Mouse (Mus musculus) gonadal fat pad, adult 2 months (tissue): ENCODE results near the gene Exoc3l. TPM values are rescaled to one million over a fixed set of nuclear protein-coding genes. Genes with fewer than 3 reads are reported as not detected.

Experiments used
- polyA plus RNA-seq: library from polyadenylated mRNA; depleted of rRNA; stranded (reverse); fragments of >200 nt; gene quantifications from 2 replicates; pipeline ENCODE4 v1.2.3, GENCODE M21; 2012; rRNA removed

Exoc3l gene
- polyA plus RNA-seq, 1 experiment, result 9.6 TPM

Other genes with a start within 250 kb of the Exoc3l start
- 0.62 TPM in 1 of 2 replicates, not detected in the other for gene Ces3a, start 247.5 kb downstream of the Exoc3l start, polyA plus RNA-seq
- 0.19 and 0.41 TPM in 2 replicates for gene Ces3b, start 212.3 kb downstream of the Exoc3l start, polyA plus RNA-seq
- 0.04 and 0.06 TPM in 2 replicates for gene Ces4a, start 164.3 kb downstream of the Exoc3l start, polyA plus RNA-seq
- gene Cbfb, start 125.4 kb downstream of the Exoc3l start, polyA plus RNA-seq, result 7.8 and 15.8 TPM in 2 replicates
- gene D230025D16Rik, start 71.0 kb downstream of the Exoc3l start, polyA plus RNA-seq, result 19.6 and 23.2 TPM in 2 replicates
- 10.7 and 12.1 TPM in 2 replicates for gene B3gnt9, start 40.9 kb downstream of the Exoc3l start, polyA plus RNA-seq
- gene Tradd, start 31.5 kb downstream of the Exoc3l start, polyA plus RNA-seq, result 11.6 and 12.4 TPM in 2 replicates
- gene Fbxl8, start 31.5 kb downstream of the Exoc3l start, polyA plus RNA-seq, result 6.5 and 7.6 TPM in 2 replicates
- gene Hsf4, start 26.3 kb downstream of the Exoc3l start, polyA plus RNA-seq, result 1.6 and 2.0 TPM in 2 replicates
- gene Nol3, start 20.0 kb downstream of the Exoc3l start, polyA plus RNA-seq, result 5.9 and 8.6 TPM in 2 replicates
- 5.3 and 5.4 TPM in 2 replicates for gene 4931428F04Rik, start 6.2 kb downstream of the Exoc3l start, polyA plus RNA-seq
- gene E2f4, start 1.6 kb upstream of the Exoc3l start, polyA plus RNA-seq, result 83.7 and 88.9 TPM in 2 replicates
- 39.3 and 39.9 TPM in 2 replicates for gene Elmo3, start 9.5 kb upstream of the Exoc3l start, polyA plus RNA-seq
- 11.5 and 12.6 TPM in 2 replicates for gene Lrrc29, start 30.2 kb upstream of the Exoc3l start, polyA plus RNA-seq
- 74.9 and 103 TPM in 2 replicates for gene Tmem208, start 30.3 kb upstream of the Exoc3l start, polyA plus RNA-seq
- gene Fhod1, start 51.9 kb upstream of the Exoc3l start, polyA plus RNA-seq, result 17.8 and 19.6 TPM in 2 replicates
- 2.9 and 3.7 TPM in 2 replicates for gene Slc9a5, start 52.7 kb upstream of the Exoc3l start, polyA plus RNA-seq
- 2.4 and 2.7 TPM in 2 replicates for gene Plekhg4, start 77.2 kb upstream of the Exoc3l start, polyA plus RNA-seq
- 0.23 and 0.89 TPM in 2 replicates for gene Kctd19, start 117.4 kb upstream of the Exoc3l start, polyA plus RNA-seq
- 1.8 and 2.3 TPM in 2 replicates for gene Lrrc36, start 117.5 kb upstream of the Exoc3l start, polyA plus RNA-seq
- 63.4 and 71.3 TPM in 2 replicates for gene Tppp3, start 175.4 kb upstream of the Exoc3l start, polyA plus RNA-seq
- 37.2 and 43.5 TPM in 2 replicates for gene Zdhhc1, start 200.8 kb upstream of the Exoc3l start, polyA plus RNA-seq
- 1.4 and 1.8 TPM in 2 replicates for gene Hsd11b2, start 222.7 kb upstream of the Exoc3l start, polyA plus RNA-seq